9 mouse cellular contexts compared by ENCODE assay signal in the genomic region with DNA sequence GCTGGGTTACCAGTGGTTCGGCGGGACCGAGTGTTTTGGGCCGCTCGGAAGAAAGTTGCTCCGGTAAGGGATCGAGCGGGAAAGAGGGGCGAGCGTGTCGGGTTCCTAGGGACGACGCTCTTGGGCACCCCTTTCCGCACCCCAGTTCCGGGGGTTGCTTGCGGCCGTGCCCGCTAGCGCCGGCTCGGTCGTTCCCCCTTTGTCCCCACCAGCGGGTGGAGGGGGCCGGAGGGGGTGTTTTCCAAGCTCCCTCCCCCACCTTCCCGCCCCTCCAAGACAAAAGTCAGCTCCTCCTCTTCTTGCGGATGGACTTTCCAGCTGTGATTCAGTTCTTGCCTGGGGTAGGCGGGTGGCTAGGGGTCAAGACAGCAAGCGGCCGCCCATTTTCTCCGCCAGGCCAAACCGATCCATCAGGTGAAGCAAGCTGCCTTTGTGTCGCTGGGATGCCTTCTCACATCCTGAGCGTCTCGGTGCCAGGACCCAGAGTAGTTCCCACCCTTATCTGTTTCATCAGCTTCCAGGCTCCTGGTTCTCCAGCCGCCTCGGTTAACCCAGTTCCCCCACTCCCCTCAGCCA. TPM values are rescaled to one million over a fixed set of nuclear protein-coding genes. Genes with fewer than 3 reads are reported as not detected.
DNase-seq lines count a peak whose midpoint lies in the region; ATAC-seq and TF ChIP-seq lines count a peak whose summit lies in the region.
"Had no signal": no experiment of that assay in that cellular context is flagged by ENCODE, and none has a peak within 500 bp of the region (broad histone marks: within the 10 kb centered on the region; RNA-seq: fewer than 3 reads in every experiment).

No protein-coding gene starts in this region.

- H3K9me3 ChIP-seq in midbrain, embryonic 11.5 days (ENCODE audit: control insufficient read depth, low read length) = no peaks in the 10 kb centered on the region

- ATAC-seq in Patski = peak; percentile 5
- ATAC-seq in erythroblast, adult 5-6 weeks (replicated peaks; ENCODE audit: low FRiP score, poor library complexity, severe bottlenecking) = peak; percentile 30
- peak; percentile 23 for ATAC-seq in midbrain, embryonic 11.5 days (ENCODE audit: low FRiP score)

- peak overlapping the region; percentile 89 for H3K4me2 ChIP-seq in midbrain, embryonic 11.5 days

- H3K36me3 ChIP-seq in midbrain, embryonic 11.5 days (ENCODE audit: control insufficient read depth, insufficient read depth, low read length) = no peaks in the 10 kb centered on the region

- TF ChIP-seq CTCF in Patski (IDR thresholded peaks at IDR 0.05) = no peak

- H3K27ac ChIP-seq in midbrain, embryonic 11.5 days (ENCODE audit: low read depth, low read length) = peak overlapping the region; percentile 95

- CTCF ChIA-PET in Patski (lab: Charles Lee) = interaction anchor here (0.7 to 6.9 kb wide), 8 partner anchors 10 to 29 kb away, joined by 3 to 48 read pairs (median 8); no protein-coding TSS in a partner anchor

- H3K4me1 ChIP-seq in midbrain, embryonic 11.5 days (ENCODE audit: control insufficient read depth, insufficient read depth, low read length) = peaks cover 28% of the 10 kb centered on the region

- H3K4me3 ChIP-seq in midbrain, embryonic 11.5 days (ENCODE audit: low read depth, low read length) = peak overlapping the region; percentile 84

- no peaks in the 10 kb centered on the region for H3K27me3 ChIP-seq in Patski
- no peaks in the 10 kb centered on the region for H3K27me3 ChIP-seq in midbrain, embryonic 11.5 days (ENCODE audit: control insufficient read depth, insufficient read depth, low read length)

- intact Hi-C loops in heart, postnatal 14 days (cut with DNase I) = loop anchor here (1.0 kb wide), 1 partner anchor 16 kb away; the partner anchor contains the start of gene Arhgef2

- WGBS in midbrain, embryonic 11.5 days = 1% methylated on average over 33 of the region's 36 CpGs

- peak; percentile 28 for DNase-seq in CD4-positive helper T cell, adult 2 months (ENCODE audit: low read depth, low spot score)
- no peak for DNase-seq in Patski (ENCODE audit: low read depth, low spot score)
- peak; percentile 69 to 72 for DNase-seq in heart, postnatal 14 days
- peak; percentile 73 to 85 for DNase-seq in kidney, postnatal 4 days
- peak; percentile 96 for DNase-seq in midbrain, embryonic 11.5 days (ENCODE audit: low spot score, missing footprints)
- DNase-seq in thymus, postnatal 14 days = peak; percentile 75
- DNase-seq in spleen, postnatal 14 days (ENCODE audit: low spot score in 2 of 2) = no peak

- POLR2A ChIA-PET in Patski (lab: Charles Lee) = interaction anchor here (0.6 to 6.0 kb wide), 10 partner anchors 9 to 128 kb away, joined by 3 to 64 read pairs (median 10); partner anchors contain the start of gene Khdc4

- in situ Hi-C loops in Patski (cut with MboI; ENCODE audit: low pct_unique_long_range_greater_than_20kb) = no loop called here

- H3K9ac ChIP-seq in midbrain, embryonic 11.5 days (ENCODE audit: low read length) = peak overlapping the region; percentile 97

RNA-seq across cellular contexts. Expression of gene Arhgef2, which starts 15.9 kb away (rescaled TPM):
- 175 TPM for polyA plus RNA-seq in Patski (2021)
- 15.2 and 20.5 TPM in 2 replicates for total RNA-seq in erythroblast, adult 5-6 weeks (2015; ENCODE audit: low replicate concordance)
- 16.7 and 18.1 TPM in 2 replicates for total RNA-seq in erythroblast, adult 5-6 weeks (2017; ENCODE audit: low replicate concordance)
- total RNA-seq in heart, postnatal 14 days (2021) = 10 to 100 TPM; 71.1 to 71.5 TPM
- polyA plus RNA-seq in midbrain, embryonic 11.5 days (2014; fragmentation: Nextera tagmentation; extraction: Ambion mirVana) = 99.0 and 117 TPM in 2 replicates

RNA-seq across cellular contexts. Expression of gene Rxfp4, which starts 31.3 kb away (rescaled TPM):
- polyA plus RNA-seq in Patski (2021) = not detected
- total RNA-seq in erythroblast, adult 5-6 weeks (2015; ENCODE audit: low replicate concordance) = not detected in 2 replicates
- not detected in 2 replicates for total RNA-seq in erythroblast, adult 5-6 weeks (2017; ENCODE audit: low replicate concordance)
- total RNA-seq in heart, postnatal 14 days (2021) = not detected
- 0.14 TPM in 1 of 2 replicates, not detected in the other for polyA plus RNA-seq in midbrain, embryonic 11.5 days (2014; fragmentation: Nextera tagmentation; extraction: Ambion mirVana)
- polyA plus RNA-seq: gonadal fat pad, adult 2 months had no signal

RNA-seq across cellular contexts. Expression of gene Ssr2, which starts 45.9 kb away (rescaled TPM):
- 410 TPM for polyA plus RNA-seq in Patski (2021)
- 80.3 and 91.8 TPM in 2 replicates for total RNA-seq in erythroblast, adult 5-6 weeks (2015; ENCODE audit: low replicate concordance)
- 24.3 and 35.9 TPM in 2 replicates for total RNA-seq in erythroblast, adult 5-6 weeks (2017; ENCODE audit: low replicate concordance)
- 100 to 1,000 TPM in 1 of 2 experiments, 10 to 100 TPM in 1; 95.9 to 108 TPM for total RNA-seq in heart, postnatal 14 days (2021)
- polyA plus RNA-seq in midbrain, embryonic 11.5 days (2014; fragmentation: Nextera tagmentation; extraction: Ambion mirVana) = 154 and 157 TPM in 2 replicates

Comparison
In these comparisons a context has a peak if more than half of its experiments do, and no peak if none do; other contexts are left out.
1. DNase-seq: peak in CD4-positive helper T cell, adult 2 months (single experiment), heart, postnatal 14 days (2 of 2), kidney, postnatal 4 days (2 of 2), midbrain, embryonic 11.5 days (single experiment) and thymus, postnatal 14 days (single experiment); none in Patski (single experiment) and spleen, postnatal 14 days (0 of 2).
2. Peak in every context shown above with its lines, with median percentiles within 50 percentile points of each other: ATAC-seq.